Mouse (Mus musculus): ENCODE results near the gene Zfp329.

DNA sequence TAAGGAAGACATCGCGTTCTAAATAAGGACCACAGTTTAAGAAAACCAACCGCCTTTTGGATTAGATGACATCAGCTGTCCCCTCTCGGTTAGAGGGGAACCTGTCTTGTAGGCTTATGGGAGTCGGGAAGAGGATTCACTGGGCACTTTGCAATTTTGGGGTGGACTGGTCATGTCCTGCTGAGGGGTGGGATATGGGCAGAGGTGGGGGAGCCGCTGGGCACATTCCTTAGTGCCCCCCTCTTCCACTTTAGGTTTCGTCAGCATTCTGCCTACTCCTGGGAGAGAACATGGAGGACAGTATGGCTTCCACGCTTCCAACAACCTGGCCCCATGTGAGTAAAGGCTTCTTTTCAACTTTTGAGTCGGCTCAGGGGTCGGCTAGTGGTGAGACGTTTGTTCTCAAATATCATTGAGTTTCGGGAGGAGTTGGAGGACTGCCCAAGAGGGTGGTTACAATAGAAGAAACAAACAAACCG, 16.6 kb upstream of the Zfp329 start:
- TF ChIP-seq TCF12 (IDR thresholded peaks at IDR 0.05; ENCODE audit: insufficient read depth, poor library complexity, severe bottlenecking) (no peak), USF1 (IDR thresholded peaks at IDR 0.05; ENCODE audit: low read depth) (no peak)
